Comparison of ENCODE assay signal across 7 mouse cellular contexts in the genomic region with DNA sequence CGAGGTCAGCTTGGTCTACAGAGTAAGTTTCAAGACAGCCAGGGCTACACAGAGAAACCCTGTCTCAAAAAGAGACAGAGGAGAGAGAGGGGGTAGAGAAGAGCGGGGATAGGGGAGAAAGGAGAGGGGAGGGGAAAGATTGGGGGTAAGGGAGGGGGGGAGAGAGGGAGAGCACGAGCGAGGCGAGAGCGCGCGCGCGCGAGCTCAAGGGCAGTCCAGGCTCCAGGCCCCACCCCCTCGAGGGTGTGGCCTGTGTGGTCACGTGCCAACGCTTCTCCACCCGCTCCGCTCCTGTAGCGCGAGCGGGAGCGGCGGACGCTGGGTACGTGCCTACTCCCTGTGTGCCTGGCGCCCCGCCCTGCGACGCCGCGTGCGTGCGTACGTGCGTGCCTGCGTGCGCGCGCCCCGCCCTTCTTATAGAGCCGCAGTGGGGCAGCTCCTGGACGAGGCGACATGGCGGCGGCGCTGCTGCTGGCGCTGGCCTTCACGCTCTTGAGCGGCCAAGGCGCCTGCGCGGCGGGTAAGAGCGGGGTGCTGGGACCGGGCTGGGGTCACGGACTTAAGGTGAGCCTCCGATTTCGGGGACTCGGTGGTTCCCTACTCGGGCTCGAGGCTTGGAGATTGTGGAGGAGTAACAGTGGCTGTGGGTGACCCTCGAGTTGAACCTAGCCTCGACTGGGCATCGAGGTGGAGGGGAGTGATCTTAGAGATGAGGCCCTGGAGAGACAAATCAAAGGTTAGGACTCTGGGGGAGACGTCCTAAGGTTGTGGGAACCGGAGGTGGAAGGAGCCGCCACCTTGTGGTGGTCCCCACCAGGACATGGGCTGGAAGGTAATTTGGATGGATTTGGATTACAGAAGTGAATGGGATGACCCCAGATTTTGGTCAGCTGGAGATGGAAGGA. TPM values are rescaled to one million over a fixed set of nuclear protein-coding genes. Genes with fewer than 3 reads are reported as not detected.
DNase-seq lines count a peak whose midpoint lies in the region; ATAC-seq and TF ChIP-seq lines count a peak whose summit lies in the region.

Gene Bsg (plus strand): TSS at position 427 of the 905 bp plus-strand sequence.

- under 1% methylated on average over 58 of the region's 65 CpGs for WGBS in embryonic facial prominence, embryonic 12.5 days
- under 1% methylated on average over 60 of the region's 65 CpGs for WGBS in kidney, adult 2 months
- under 1% methylated on average over 65 of the region's 65 CpGs for WGBS in limb, embryonic 12.5 days
- WGBS in midbrain, embryonic 15.5 days: under 1% methylated on average over 60 of the region's 65 CpGs
- WGBS in spleen, adult 2 months: under 1% methylated on average over 59 of the region's 65 CpGs

- no peaks in the 10 kb centered on the region for H3K9me3 ChIP-seq in embryonic facial prominence, embryonic 12.5 days
- no peaks in the 10 kb centered on the region for H3K9me3 ChIP-seq in limb, embryonic 12.5 days
- no peaks in the 10 kb centered on the region for H3K9me3 ChIP-seq in midbrain, embryonic 15.5 days

- H3K4me3 ChIP-seq in embryonic facial prominence, embryonic 12.5 days: peak within 1 kb of the TSS; percentile 81
- peak within 1 kb of the TSS; percentile 79 for H3K4me3 ChIP-seq in kidney, adult 2 months (ENCODE audit: insufficient read depth, low read depth, low read length)
- H3K4me3 ChIP-seq in limb, embryonic 12.5 days (replicated peaks): peak within 1 kb of the TSS; percentile 73
- peak within 1 kb of the TSS; percentile 65 for H3K4me3 ChIP-seq in midbrain, embryonic 15.5 days
- H3K4me3 ChIP-seq in spleen, adult 2 months (ENCODE audit: extremely low read depth, insufficient read depth, insufficient read length): peak within 1 kb of the TSS; percentile 84

- H3K27ac ChIP-seq in embryonic facial prominence, embryonic 12.5 days: peak within 1 kb of the TSS; percentile 80
- peak within 1 kb of the TSS; percentile 80 for H3K27ac ChIP-seq in kidney, adult 2 months (ENCODE audit: insufficient read depth, low read depth, low read length)
- H3K27ac ChIP-seq in limb, embryonic 12.5 days: peak within 1 kb of the TSS; percentile 80
- peak within 1 kb of the TSS; percentile 85 for H3K27ac ChIP-seq in midbrain, embryonic 15.5 days
- H3K27ac ChIP-seq in spleen, adult 2 months (ENCODE audit: insufficient read depth, low read length): peak within 1 kb of the TSS; percentile 77

- peak; percentile 80 for TF ChIP-seq POLR2A in kidney, adult 2 months (IDR thresholded peaks at IDR 0.05; ENCODE audit: low read depth, low read length)
- TF ChIP-seq POLR2A in spleen, adult 2 months (IDR thresholded peaks at IDR 0.05; ENCODE audit: low read depth, low read length): peak; percentile 96

- H3K36me3 ChIP-seq in embryonic facial prominence, embryonic 12.5 days: peaks cover 22% of the 10 kb centered on the region
- no peaks in the 10 kb centered on the region for H3K36me3 ChIP-seq in kidney, adult 2 months (ENCODE audit: control insufficient read depth, insufficient read depth, low read length)
- H3K36me3 ChIP-seq in limb, embryonic 12.5 days: peaks cover 32% of the 10 kb centered on the region
- H3K36me3 ChIP-seq in midbrain, embryonic 15.5 days (replicated peaks): no peaks in the 10 kb centered on the region
- no peaks in the 10 kb centered on the region for H3K36me3 ChIP-seq in spleen, adult 2 months (ENCODE audit: control insufficient read depth, insufficient read depth, low read length)

- peak; percentile 36 for TF ChIP-seq CTCF in kidney, adult 2 months (conservative IDR thresholded peaks at IDR 0.05; ENCODE audit: insufficient read depth, insufficient read length, low read depth, low read length)
- peak; percentile 8; the same call in 1 of the 2 replicates for TF ChIP-seq CTCF in spleen, adult 2 months (IDR thresholded peaks at IDR 0.05; ENCODE audit: extremely low read depth, insufficient read depth, insufficient read length, insufficient replicate concordance)

- H3K9ac ChIP-seq in embryonic facial prominence, embryonic 12.5 days: peak within 1 kb of the TSS; percentile 93
- peak within 1 kb of the TSS; percentile 83 for H3K9ac ChIP-seq in limb, embryonic 12.5 days (replicated peaks)
- peak within 1 kb of the TSS; percentile 76 for H3K9ac ChIP-seq in midbrain, embryonic 15.5 days

- H3K4me1 ChIP-seq in embryonic facial prominence, embryonic 12.5 days: peaks cover 32% of the 10 kb centered on the region
- H3K4me1 ChIP-seq in kidney, adult 2 months (ENCODE audit: control insufficient read depth, insufficient read depth, low read length): peaks cover 27% of the 10 kb centered on the region
- H3K4me1 ChIP-seq in limb, embryonic 12.5 days (replicated peaks): peaks cover 40% of the 10 kb centered on the region
- H3K4me1 ChIP-seq in midbrain, embryonic 15.5 days: peaks cover 30% of the 10 kb centered on the region
- H3K4me1 ChIP-seq in spleen, adult 2 months (ENCODE audit: control insufficient read depth, insufficient read depth, insufficient read length): peaks cover 10% of the 10 kb centered on the region; the same call in 1 of the 2 replicates

- ATAC-seq in embryonic facial prominence, embryonic 12.5 days (ENCODE audit: insufficient number of reproducible peaks, insufficient read depth, low FRiP score, low TSS enrichment): peak; percentile 91
- peak; percentile 94 for ATAC-seq in limb, embryonic 12.5 days (ENCODE audit: insufficient number of reproducible peaks, insufficient read depth, low FRiP score, low TSS enrichment, low read depth)
- peak; percentile 96 for ATAC-seq in midbrain, embryonic 15.5 days (replicated peaks)

- DNase-seq in adrenal gland, postnatal 25 days: peak; percentile 99
- peak; percentile 98 to 99 for DNase-seq in heart, adult 18-20 months
- peak; percentile 99 for DNase-seq in kidney, adult 2 months
- DNase-seq in spleen, adult 2 months (ENCODE audit: low read depth in 1 of 2, low spot score in 2 of 2): peak; percentile 97 to 98

- H3K27me3 ChIP-seq in embryonic facial prominence, embryonic 12.5 days: no peaks in the 10 kb centered on the region
- H3K27me3 ChIP-seq in kidney, adult 2 months (replicated peaks; ENCODE audit: control insufficient read depth, insufficient read depth, low read length): no peaks in the 10 kb centered on the region
- no peaks in the 10 kb centered on the region for H3K27me3 ChIP-seq in limb, embryonic 12.5 days
- H3K27me3 ChIP-seq in midbrain, embryonic 15.5 days (replicated peaks): no peaks in the 10 kb centered on the region
- H3K27me3 ChIP-seq in spleen, adult 2 months (ENCODE audit: control insufficient read depth, insufficient read depth, low read length): no peaks in the 10 kb centered on the region

- peak within 1 kb of the TSS; percentile 87 for H3K4me2 ChIP-seq in embryonic facial prominence, embryonic 12.5 days (replicated peaks)
- H3K4me2 ChIP-seq in limb, embryonic 12.5 days: peak within 1 kb of the TSS; percentile 98
- H3K4me2 ChIP-seq in midbrain, embryonic 15.5 days: peak within 1 kb of the TSS; percentile 85

RNA-seq across cellular contexts. Expression of gene Bsg, which starts in this region (rescaled TPM):
- 522 and 531 TPM in 2 replicates for total RNA-seq in adrenal gland, postnatal 25 days (2021)
- polyA plus RNA-seq in embryonic facial prominence, embryonic 12.5 days (2016; fragmentation: Nextera tagmentation; extraction: Ambion mirVana): 689 and 691 TPM in 2 replicates
- total RNA-seq in heart, adult 18-20 months (2021): 1,000 to 10,000 TPM; 1,459 to 1,479 TPM
- 825 and 914 TPM in 2 replicates for polyA plus RNA-seq in kidney, adult 2 months (2012; rRNA removed)
- polyA plus RNA-seq in limb, embryonic 12.5 days (2016; fragmentation: Nextera tagmentation; extraction: Ambion mirVana): 676 and 680 TPM in 2 replicates
- 819 and 876 TPM in 2 replicates for polyA plus RNA-seq in midbrain, embryonic 15.5 days (2015; fragmentation: Nextera tagmentation; extraction: Ambion mirVana)
- 208 and 255 TPM in 2 replicates for polyA plus RNA-seq in spleen, adult 2 months (2012; rRNA removed)

Comparison
In these comparisons a context has a peak if more than half of its experiments do, and no peak if none do; other contexts are left out.
1. Peak in every context shown above with its lines: DNase-seq, ATAC-seq, H3K4me3 ChIP-seq and H3K27ac ChIP-seq.